9 mouse cellular contexts compared by ENCODE assay signal in the genomic region with DNA sequence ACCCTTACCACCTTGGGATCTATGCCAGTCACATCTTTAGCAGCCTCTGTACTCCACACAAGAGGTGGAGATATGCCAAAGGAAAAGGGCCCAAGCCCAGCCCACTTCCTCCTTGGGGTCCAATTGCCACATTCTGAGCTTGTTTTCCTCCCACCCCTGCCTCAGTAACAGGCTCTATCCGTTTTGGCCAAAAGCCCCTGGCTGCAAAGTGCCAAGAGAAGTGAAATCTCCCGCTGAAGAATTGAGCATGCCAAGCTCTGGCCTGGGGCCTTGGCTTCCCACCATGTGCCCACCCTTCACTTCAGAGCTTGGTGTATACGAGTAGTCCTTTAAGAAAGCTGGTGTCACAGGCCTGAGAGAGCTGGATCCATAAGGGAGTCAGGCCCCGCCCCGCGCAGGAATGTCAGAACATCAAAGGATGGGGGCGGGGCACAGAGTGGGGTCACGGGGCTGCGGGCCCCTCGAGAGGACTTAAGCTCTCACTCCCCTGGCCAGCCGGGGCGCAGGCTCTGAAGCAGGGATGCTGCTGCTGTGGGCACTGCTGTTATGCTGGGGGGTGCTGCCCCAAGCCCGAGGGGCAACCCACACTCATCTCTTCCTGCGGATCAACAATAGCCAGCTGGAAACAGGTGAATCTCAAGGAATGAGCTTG. TPM values are rescaled to one million over a fixed set of nuclear protein-coding genes. Genes with fewer than 3 reads are reported as not detected.
DNase-seq lines count a peak whose midpoint lies in the region; ATAC-seq lines count a peak whose summit lies in the region.
"Had no signal": no experiment of that assay in that cellular context is flagged by ENCODE, and none has a peak within 500 bp of the region (broad histone marks: within the 10 kb centered on the region; RNA-seq: fewer than 3 reads in every experiment).

A gene (plus strand): TSS at position 478 of the 652 bp plus-strand sequence.

- H3K4me1 ChIP-seq in embryonic facial prominence, embryonic 13.5 days = peaks cover 30% of the 10 kb centered on the region
- H3K4me1 ChIP-seq in hindbrain, embryonic 15.5 days (replicated peaks) = peaks cover 16% of the 10 kb centered on the region
- peaks cover 2% of the 10 kb centered on the region; the same call in 1 of the 2 replicates for H3K4me1 ChIP-seq in neural tube, embryonic 14.5 days (ENCODE audit: control insufficient read depth, insufficient read depth, low read length)

- H3K27ac ChIP-seq in embryonic facial prominence, embryonic 13.5 days = no peak within 1 kb of the TSS
- H3K27ac ChIP-seq in hindbrain, embryonic 15.5 days (replicated peaks) = peak within 1 kb of the TSS; percentile 23; the same call in 1 of the 2 replicates
- H3K27ac ChIP-seq in neural tube, embryonic 14.5 days (ENCODE audit: low read depth, low read length) = no peak within 1 kb of the TSS; the same call in 1 of the 2 replicates

- H3K36me3 ChIP-seq in embryonic facial prominence, embryonic 13.5 days = no peaks in the 10 kb centered on the region
- no peaks in the 10 kb centered on the region for H3K36me3 ChIP-seq in hindbrain, embryonic 15.5 days
- H3K36me3 ChIP-seq in neural tube, embryonic 14.5 days (ENCODE audit: control insufficient read depth, insufficient read depth, low read length) = no peaks in the 10 kb centered on the region

- no peak within 1 kb of the TSS for H3K4me3 ChIP-seq in embryonic facial prominence, embryonic 13.5 days
- no peak within 1 kb of the TSS for H3K4me3 ChIP-seq in hindbrain, embryonic 15.5 days
- no peak within 1 kb of the TSS for H3K4me3 ChIP-seq in neural tube, embryonic 14.5 days (ENCODE audit: low read depth, low read length)
- H3K4me3 ChIP-seq: erythroblast, embryonic 14.5 days had no signal

- peak within 1 kb of the TSS; percentile 31 for H3K4me2 ChIP-seq in embryonic facial prominence, embryonic 13.5 days
- H3K4me2 ChIP-seq in hindbrain, embryonic 15.5 days = peak within 1 kb of the TSS; percentile 34
- peak within 1 kb of the TSS; percentile 24; the same call in 1 of the 2 replicates for H3K4me2 ChIP-seq in neural tube, embryonic 14.5 days (ENCODE audit: low read depth, low read length)

- DNase-seq in gastrocnemius, postnatal 10 days = peak; percentile 22
- DNase-seq in gastrocnemius, postnatal 25 days = no peak
- peak; percentile 60 to 70 for DNase-seq in lung, adult 18-20 months
- no peak for DNase-seq in adipocyte (ENCODE audit: low spot score)

- WGBS in embryonic facial prominence, embryonic 13.5 days = 4% methylated on average over 14 of the region's 14 CpGs
- WGBS in hindbrain, embryonic 15.5 days = 5% methylated on average over 14 of the region's 14 CpGs
- 3% methylated on average over 14 of the region's 14 CpGs for WGBS in neural tube, embryonic 14.5 days

- H3K9ac ChIP-seq in embryonic facial prominence, embryonic 13.5 days = no peak within 1 kb of the TSS
- H3K9ac ChIP-seq in hindbrain, embryonic 15.5 days = no peak within 1 kb of the TSS
- H3K9ac ChIP-seq in neural tube, embryonic 14.5 days (replicated peaks; ENCODE audit: low read depth, low read length) = no peak within 1 kb of the TSS

- H3K9me3 ChIP-seq in embryonic facial prominence, embryonic 13.5 days = no peaks in the 10 kb centered on the region
- no peaks in the 10 kb centered on the region for H3K9me3 ChIP-seq in hindbrain, embryonic 15.5 days
- no peaks in the 10 kb centered on the region for H3K9me3 ChIP-seq in neural tube, embryonic 14.5 days (ENCODE audit: control insufficient read depth, low read length)

- ATAC-seq in embryonic facial prominence, embryonic 13.5 days (ENCODE audit: insufficient number of reproducible peaks, insufficient read depth, low FRiP score, low TSS enrichment, low read depth) = peak; percentile 65; the same call in 1 of the 2 replicates
- peak; percentile 92 for ATAC-seq in hindbrain, embryonic 15.5 days (ENCODE audit: low FRiP score, low read depth)
- peak; percentile 83 for ATAC-seq in neural tube, embryonic 14.5 days (ENCODE audit: low read depth)
- no peak for ATAC-seq in monocyte, adult 5-6 weeks (replicated peaks; ENCODE audit: insufficient number of reproducible peaks, low FRiP score, low TSS enrichment, poor library complexity, severe bottlenecking)

- H3K27me3 ChIP-seq in embryonic facial prominence, embryonic 13.5 days = no peaks in the 10 kb centered on the region
- no peaks in the 10 kb centered on the region for H3K27me3 ChIP-seq in hindbrain, embryonic 15.5 days
- no peaks in the 10 kb centered on the region for H3K27me3 ChIP-seq in neural tube, embryonic 14.5 days (ENCODE audit: control insufficient read depth, insufficient read depth, low read length)

RNA-seq across cellular contexts. Expression of the gene that starts here (rescaled TPM):
- total RNA-seq in gastrocnemius, postnatal 10 days (2021) = not detected
- not detected for total RNA-seq in gastrocnemius, postnatal 25 days (2021)
- 0.24 and 0.37 TPM in 2 replicates for polyA plus RNA-seq in embryonic facial prominence, embryonic 13.5 days (2015; fragmentation: Nextera tagmentation; extraction: Ambion mirVana)
- 0.14 and 0.22 TPM in 2 replicates for polyA plus RNA-seq in hindbrain, embryonic 15.5 days (2015; fragmentation: Nextera tagmentation; extraction: Ambion mirVana)
- 0.24 TPM in 1 of 2 replicates, not detected in the other for polyA plus RNA-seq in neural tube, embryonic 14.5 days (2014; fragmentation: Nextera tagmentation; extraction: Ambion mirVana)
- total RNA-seq in monocyte, adult 5-6 weeks (2017) = not detected in 3 replicates
- polyA plus RNA-seq: erythroblast, embryonic 14.5 days had no signal

Comparison
In these comparisons a context has a peak if more than half of its experiments do, and no peak if none do; other contexts are left out.
1. Peak in DNase-seq in gastrocnemius, postnatal 10 days; RNA of the gene not detected or under 1 TPM.
2. Peak in ATAC-seq and H3K4me2 ChIP-seq in embryonic facial prominence, embryonic 13.5 days; RNA of the gene not detected or under 1 TPM.
3. Peak in ATAC-seq, H3K27ac ChIP-seq and H3K4me2 ChIP-seq in hindbrain, embryonic 15.5 days; RNA of the gene not detected or under 1 TPM.
4. Peak in ATAC-seq and H3K4me2 ChIP-seq in neural tube, embryonic 14.5 days; RNA of the gene not detected or under 1 TPM.
5. DNase-seq: peak in lung, adult 18-20 months (2 of 2); none in gastrocnemius, postnatal 25 days (single experiment) and adipocyte (single experiment).
6. Peak in every context shown above with its lines, with median percentiles within 50 percentile points of each other: H3K4me2 ChIP-seq.